Mouse (Mus musculus) liver, postnatal 0 days (tissue): ENCODE data around the gene Igsf6.

Experiments used
- CTCF ChIP-seq: sonication (generic); IDR thresholded peaks from 2 replicates; pipeline ENCODE4 v1.5.1; 2016; ENCODE audit warnings: antibody characterized with exemption, low read depth
- EP300 ChIP-seq: IDR thresholded peaks from 2 replicates; pipeline ENCODE4 v1.6.1; 2016; ENCODE audit warnings: antibody characterized with exemption, low read depth, mild to moderate bottlenecking

GRCm38 (mm10) chr7:121018778-121019177 is 55.6 kb downstream of the Igsf6 start:
- TF ChIP-seq CTCF, result no peak
- no peak for TF ChIP-seq EP300
